Mouse (Mus musculus): ENCODE measurements around the gene Lcn11. TPM values are rescaled to one million over a fixed set of nuclear protein-coding genes. Genes with fewer than 3 reads are reported as not detected.

Gene Lcn11
- total RNA-seq, 2 experiments from 2014 or later: not detected

DNA sequence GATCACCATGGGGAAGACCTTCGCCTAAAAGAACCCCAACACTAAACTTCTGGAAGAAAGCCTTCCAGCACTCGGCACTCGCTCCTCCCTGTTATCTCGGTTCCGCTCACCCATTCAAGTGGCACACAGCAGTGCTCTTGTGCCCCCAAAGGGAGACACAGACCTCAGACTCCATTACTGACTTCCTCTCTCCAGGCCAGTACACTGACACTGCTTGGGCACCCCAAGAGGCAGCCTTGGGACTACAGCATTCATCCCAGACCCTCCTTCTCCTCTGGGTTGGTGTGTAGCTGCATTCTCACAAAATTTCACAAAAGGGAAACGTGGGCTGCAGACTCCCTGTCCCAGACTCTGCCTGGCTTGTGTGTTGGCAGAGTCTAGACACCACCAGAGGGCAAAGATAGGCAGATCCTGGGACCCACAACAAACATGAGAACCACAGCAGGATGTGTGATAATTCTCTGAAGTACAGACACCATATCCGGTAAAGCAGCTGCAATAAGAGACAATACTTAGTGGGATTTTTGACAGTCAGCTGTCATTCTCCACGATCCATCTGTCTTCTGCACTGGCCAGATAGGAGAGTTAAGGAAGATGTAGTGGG is 51.6 kb downstream of the Lcn11 start:
- no peak for DNase-seq

Other genes starting within 250 kb of the Lcn11 start
- gene Traf2, start 230.1 kb upstream of the Lcn11 start, total RNA-seq (2021): 10 to 100 TPM; 22.3 to 26.2 TPM
- 100 to 1,000 TPM; 276 to 288 TPM for gene Edf1, start 219.2 kb upstream of the Lcn11 start, total RNA-seq (2021)
- gene Mamdc4, start 202.2 kb upstream of the Lcn11 start, total RNA-seq (2021): 1 to 10 TPM; 1.5 to 3.1 TPM
- 10 to 100 TPM; 54.3 to 64.6 TPM for gene Phpt1, start 201.8 kb upstream of the Lcn11 start, total RNA-seq (2021)
- gene Ajm1, start 195.3 kb upstream of the Lcn11 start, total RNA-seq (2021): 1 to 10 TPM in 1 of 2 experiments, under 1 TPM in 1; 0.73 to 1.3 TPM
- gene Rabl6, start 168.5 kb upstream of the Lcn11 start, total RNA-seq (2021): 10 to 100 TPM; 85.4 to 97.5 TPM
- not detected for gene Ccdc183, start 159.3 kb upstream of the Lcn11 start, total RNA-seq (2021)
- gene Tmem141, start 155.0 kb upstream of the Lcn11 start, total RNA-seq (2021): 10 to 100 TPM; 22.1 to 38.9 TPM
- 10 to 100 TPM in 1 of 2 experiments, 1 to 10 TPM in 1; 4.5 to 14.3 TPM for gene Fcna, start 149.0 kb upstream of the Lcn11 start, total RNA-seq (2021)
- gene Lcn8, start 123.9 kb upstream of the Lcn11 start, total RNA-seq (2021): not detected
- not detected for gene Lcn5, start 119.1 kb upstream of the Lcn11 start, total RNA-seq (2021)
- gene Lcn6, start 100.2 kb upstream of the Lcn11 start, total RNA-seq (2021): not detected
- not detected for gene Lcn10, start 94.3 kb upstream of the Lcn11 start, total RNA-seq (2021)
- gene Obp2a, start 77.0 kb upstream of the Lcn11 start, total RNA-seq (2021): under 1 TPM in 1 of 2 experiments, not detected in 1; 0.53 TPM
- 10 to 100 TPM; 43.5 to 45.0 TPM for gene Bmyc, start 70.3 kb upstream of the Lcn11 start, total RNA-seq (2021)
- not detected for gene Obp2b, start 40.0 kb upstream of the Lcn11 start, total RNA-seq (2021)
- not detected for gene Lcn3, start 11.4 kb upstream of the Lcn11 start, total RNA-seq (2021)
- not detected for gene Gm13539, start 5.2 kb downstream of the Lcn11 start, total RNA-seq (2021)
- gene Glt6d1, start 38.8 kb downstream of the Lcn11 start, total RNA-seq (2021): not detected
- gene Lcn9, start 46.1 kb downstream of the Lcn11 start, total RNA-seq (2021): not detected
- not detected for gene Sohlh1, start 70.2 kb downstream of the Lcn11 start, total RNA-seq (2021)
- gene Kcnt1, start 86.7 kb downstream of the Lcn11 start, total RNA-seq (2021): 1 to 10 TPM; 2.3 to 2.6 TPM
- 10 to 100 TPM; 38.3 to 49.3 TPM for gene Camsap1, start 206.3 kb downstream of the Lcn11 start, total RNA-seq (2021)
- gene Ubac1, start 244.7 kb downstream of the Lcn11 start, total RNA-seq (2021): 10 to 100 TPM; 38.1 to 38.8 TPM

Data from adrenal gland, postnatal 36 days (tissue).